Mouse (Mus musculus) liver, adult 2 months (tissue): ENCODE data around the gene Spta1. TPM values are rescaled to one million over a fixed set of nuclear protein-coding genes. Genes with fewer than 3 reads are reported as not detected.

Experiments
- DNase-seq: peaks from one replicate; pipeline ENCODE4 v3.0.0-alpha.2; 2011; ENCODE audit warnings: low read depth, low spot score; ENCODE audit errors: extremely low read depth
- H3K27ac ChIP-seq: fragments of 200-500 bp; replicated peaks from 2 replicates; pipeline ENCODE4 v1.5.1; 2012; ENCODE audit warnings: low read depth, mild to moderate bottlenecking, control low read depth, inconsistent platforms, low read length; ENCODE audit not compliant: insufficient read depth
- H3K27me3 ChIP-seq: fragments of 200-500 bp; 2 replicates; pipeline ENCODE4 v1.6.1; 2012; ENCODE audit warnings: mild to moderate bottlenecking, moderate library complexity, low read length, inconsistent platforms; ENCODE audit not compliant: control insufficient read depth, insufficient read depth
- H3K36me3 ChIP-seq: fragments of 200-500 bp; 2 replicates; pipeline ENCODE4 v1.6.1; 2012; ENCODE audit warnings: low read length, inconsistent platforms; ENCODE audit not compliant: control insufficient read depth, insufficient read depth
- H3K4me1 ChIP-seq: fragments of 200-500 bp; 2 replicates; pipeline ENCODE4 v1.6.1; 2011; ENCODE audit warnings: low read length; ENCODE audit not compliant: control insufficient read depth, insufficient read depth
- H3K4me3 ChIP-seq: fragments of 200-500 bp; 2 replicates; pipeline ENCODE4 v1.5.1; 2011; ENCODE audit warnings: low read depth, mild to moderate bottlenecking, control low read depth, low read length, moderate library complexity; ENCODE audit not compliant: insufficient read depth
- H3K79me2 ChIP-seq: fragments of 200-500 bp; 2 replicates; pipeline ENCODE4 v1.6.1; 2012; ENCODE audit warnings: inconsistent platforms, mild to moderate bottlenecking, low read length, moderate library complexity; ENCODE audit not compliant: control insufficient read depth, insufficient read depth
- H3K9ac ChIP-seq: fragments of 200-500 bp; 2 replicates; pipeline ENCODE4 v1.6.1; 2012; ENCODE audit warnings: low read depth, mild to moderate bottlenecking, control low read depth, inconsistent platforms, low read length
- CTCF ChIP-seq: fragments of 200-500 bp; IDR thresholded peaks from 2 replicates; pipeline ENCODE4 v1.5.1; 2011; ENCODE audit warnings: low read depth, low read length, control low read depth
- POLR2A ChIP-seq: fragments of 200-500 bp; IDR thresholded peaks from 2 replicates; pipeline ENCODE4 v1.6.1; 2011; ENCODE audit warnings: low read length, control low read depth; ENCODE audit not compliant: insufficient read depth; ENCODE audit errors: extremely low read depth
- WGBS: fragments of 180-500 bp; shearing (Covaris S2); methylation state at CpG from one replicate; pipeline ENCODE4 v1.1.7; 2018; 5-methylcytosine and 5-hydroxymethylcytosine counted together
- polyA plus RNA-seq: library from polyadenylated mRNA; depleted of rRNA; stranded (reverse); fragments of >200 nt; gene quantifications from 2 replicates; pipeline ENCODE4 v1.2.3, GENCODE M21; 2012
- total RNA-seq: library from RNA; depleted of rRNA; stranded (reverse); fragments of >200 nt; gene quantifications from 2 replicates; pipeline ENCODE4 v1.2.3, GENCODE M21; 2014

Spta1 gene
- total and polyA plus RNA-seq, 2 experiments: 0.09 TPM; not detected in 1

- TF ChIP-seq CTCF: no peak
- TF ChIP-seq POLR2A: no peak
- H3K79me2 ChIP-seq: no peaks in the 10 kb centered on the region
- H3K27me3 ChIP-seq: no peaks in the 10 kb centered on the region
- no peak within 1 kb of the TSS for H3K27ac ChIP-seq
- H3K9ac ChIP-seq: no peak within 1 kb of the TSS
- DNase-seq: no peak
- 69% methylated on average over 1 of the region's 1 CpGs for WGBS
- no peaks in the 10 kb centered on the region for H3K36me3 ChIP-seq
- no peak within 1 kb of the TSS for H3K4me3 ChIP-seq
- no peaks in the 10 kb centered on the region for H3K4me1 ChIP-seq
These were observed 17.2 kb upstream of the Spta1 start, which contains the start of gene Olfr420 for GRCm38 (mm10) chr1:174155333-174155732. Gene Olfr420, plus strand, starts transcription at chr1:174155633.

- H3K79me2 ChIP-seq: no peaks in the 10 kb centered on the region
- no peak overlapping the region for H3K9ac ChIP-seq
- 76% methylated on average over 3 of the region's 3 CpGs for WGBS
- no peak overlapping the region for H3K4me3 ChIP-seq
- DNase-seq: no peak
- no peak overlapping the region for H3K27ac ChIP-seq
- H3K4me1 ChIP-seq: no peaks in the 10 kb centered on the region
- TF ChIP-seq CTCF (no peak), POLR2A (no peak)
- no peaks in the 10 kb centered on the region for H3K36me3 ChIP-seq
- H3K27me3 ChIP-seq: no peaks in the 10 kb centered on the region
These were observed 15.0 kb upstream of the Spta1 start for GRCm38 (mm10) chr1:174157622-174158021.

DNA sequence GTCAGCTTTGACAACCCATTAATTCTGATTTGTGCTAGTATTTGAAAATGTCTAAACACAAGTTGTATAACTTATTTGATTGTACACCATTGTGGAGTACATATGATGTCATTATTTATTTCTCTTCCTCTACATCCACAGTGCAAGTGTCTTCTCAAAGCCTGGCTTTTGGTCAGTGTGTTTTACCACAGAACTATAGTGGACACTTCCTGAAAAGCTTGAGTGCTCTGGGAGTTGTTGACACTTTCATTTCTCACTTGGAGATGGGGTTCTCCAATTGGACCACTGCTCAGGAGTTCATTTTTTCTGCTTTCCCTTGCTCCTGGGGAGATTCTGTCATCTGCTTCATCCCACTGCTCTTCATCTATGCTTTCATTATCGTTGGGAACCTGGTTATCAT lies 14.1 kb upstream of the Spta1 start:
- no peak for DNase-seq
- H3K4me1 ChIP-seq: no peaks in the 10 kb centered on the region
- H3K4me3 ChIP-seq: no peak overlapping the region
- no peaks in the 10 kb centered on the region for H3K36me3 ChIP-seq
- no peak overlapping the region for H3K9ac ChIP-seq
- TF ChIP-seq POLR2A (no peak), CTCF (no peak)
- no peak overlapping the region for H3K27ac ChIP-seq
- 47% methylated on average over 1 of the region's 1 CpGs for WGBS
- H3K79me2 ChIP-seq: no peaks in the 10 kb centered on the region
- H3K27me3 ChIP-seq: no peaks in the 10 kb centered on the region

GRCm38 (mm10) chr1:174159095-174159494 lies 13.5 kb upstream of the Spta1 start:
- Histone ChIP-seq H3K36me3 (no peaks in the 10 kb centered on the region), H3K4me3 (no peak overlapping the region), H3K9ac (no peak overlapping the region), H3K79me2 (no peaks in the 10 kb centered on the region), H3K4me1 (no peaks in the 10 kb centered on the region), H3K27me3 (no peaks in the 10 kb centered on the region), H3K27ac (no peak overlapping the region)
- DNase-seq: no peak
- TF ChIP-seq POLR2A: no peak
- no peak for TF ChIP-seq CTCF
- WGBS: 80% methylated on average over 10 of the region's 10 CpGs

- no peaks in the 10 kb centered on the region for H3K27me3 ChIP-seq
- no peaks in the 10 kb centered on the region for H3K79me2 ChIP-seq
- TF ChIP-seq POLR2A: no peak
- no peak for TF ChIP-seq CTCF
- H3K27ac ChIP-seq: no peak overlapping the region
- H3K4me3 ChIP-seq: no peak overlapping the region
- no peaks in the 10 kb centered on the region for H3K36me3 ChIP-seq
- no peak overlapping the region for H3K9ac ChIP-seq
- H3K4me1 ChIP-seq: no peaks in the 10 kb centered on the region
- DNase-seq: no peak
These were observed 3.6 kb upstream of the Spta1 start for GRCm38 (mm10) chr1:174169024-174169423.

DNA sequence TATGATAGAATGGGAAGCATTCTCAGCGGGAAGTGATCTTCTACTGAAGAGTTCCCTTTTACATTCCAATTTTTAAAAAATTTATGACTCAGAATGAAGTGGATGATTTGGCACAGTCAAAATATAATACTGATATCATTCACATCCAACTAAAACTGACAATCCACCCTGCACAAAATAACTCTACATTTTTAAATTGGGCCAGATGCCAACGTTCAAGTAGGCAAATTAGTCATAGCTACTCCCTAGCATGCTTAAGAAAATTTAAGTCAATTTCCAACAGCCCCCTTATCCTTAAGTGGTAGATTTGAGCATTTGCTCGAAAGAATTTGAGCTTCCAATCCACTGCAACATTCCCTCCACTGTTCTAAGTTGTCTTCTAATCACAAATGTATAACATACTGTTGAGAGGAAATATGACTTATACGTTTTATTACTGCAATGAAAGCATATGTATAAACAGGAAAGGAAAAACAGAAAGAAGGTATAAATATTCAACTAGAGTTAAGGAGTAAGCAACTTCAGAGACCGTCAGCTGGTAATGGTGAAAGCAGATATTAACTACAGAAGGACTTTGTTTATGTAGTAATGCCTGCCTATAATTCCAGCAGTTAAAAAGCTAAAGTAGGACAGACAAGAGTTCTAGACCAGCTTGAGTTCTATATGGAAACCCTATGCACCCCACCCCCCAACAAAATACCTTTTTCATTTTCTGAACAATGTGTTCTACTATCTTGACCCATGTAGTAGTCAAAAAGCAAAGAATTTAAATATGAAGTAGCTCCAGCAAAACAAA lies 1.7 kb upstream of the Spta1 start:
- Histone ChIP-seq H3K9ac (no peak overlapping the region), H3K27me3 (no peaks in the 10 kb centered on the region), H3K36me3 (no peaks in the 10 kb centered on the region), H3K27ac (no peak overlapping the region), H3K4me3 (no peak overlapping the region), H3K4me1 (no peaks in the 10 kb centered on the region), H3K79me2 (no peaks in the 10 kb centered on the region)
- 69% methylated on average over 5 of the region's 5 CpGs for WGBS
- TF ChIP-seq POLR2A (no peak), CTCF (no peak)
- no peak for DNase-seq
